Mouse (Mus musculus) bone marrow, adult 2 months (tissue): ENCODE data around the gene 2410137M14Rik.

ENCODE experiments used
- CTCF ChIP-seq: fragments of 200-500 bp; IDR thresholded peaks from 2 replicates; pipeline ENCODE4 v1.5.1; 2011; ENCODE audit warnings: low read length, control low read depth; ENCODE audit not compliant: control insufficient read depth, insufficient read depth
- POLR2A ChIP-seq: fragments of 200-500 bp; IDR thresholded peaks from 2 replicates; pipeline ENCODE4 v1.6.1; 2011; ENCODE audit warnings: low read depth, mild to moderate bottlenecking, control low read depth, low read length, borderline replicate concordance; ENCODE audit not compliant: control insufficient read depth

- TF ChIP-seq CTCF (no peak), POLR2A (no peak)
Observed at GRCm38 (mm10) chr17:37018328-37018727, 37.3 kb upstream of the 2410137M14Rik start.
